ENCODE assay signal across 10 mouse cellular contexts in genomic region chr7:119859476-119859875, GRCm38 (mm10). TPM values are rescaled to one million over a fixed set of nuclear protein-coding genes. Genes with fewer than 3 reads are reported as not detected.
DNase-seq lines count a peak whose midpoint lies in the region; ATAC-seq and TF ChIP-seq lines count a peak whose summit lies in the region.
"Had no signal": no experiment of that assay in that cellular context is flagged by ENCODE, and none has a peak within 500 bp of the region (broad histone marks: within the 10 kb centered on the region; RNA-seq: fewer than 3 reads in every experiment).

No protein-coding gene starts in this region.

- TF ChIP-seq POLR2A in thymus, adult 2 months (IDR thresholded peaks at IDR 0.05; ENCODE audit: control insufficient read depth, extremely low read depth, insufficient read depth, low read length, poor library complexity) = no peak

- no peaks in the 10 kb centered on the region for H3K27me3 ChIP-seq in heart, embryonic 11.5 days (ENCODE audit: control insufficient read depth, insufficient read depth, low read length)
- H3K27me3 ChIP-seq in thymus, adult 2 months (ENCODE audit: control insufficient read depth, insufficient read depth, low read length) = no peaks in the 10 kb centered on the region
- H3K27me3 ChIP-seq: forebrain, embryonic 12.5 days; megakaryocyte, embryonic 14.5 days; stomach, embryonic 15.5 days had no signal

- no peak overlapping the region for H3K9ac ChIP-seq in heart, embryonic 11.5 days (ENCODE audit: low read depth, low read length)
- H3K9ac ChIP-seq: forebrain, embryonic 12.5 days; stomach, embryonic 15.5 days had no signal

- H3K36me3 ChIP-seq in heart, embryonic 11.5 days (ENCODE audit: control insufficient read depth, insufficient read depth, low read length) = peaks cover 2% of the 10 kb centered on the region
- H3K36me3 ChIP-seq in thymus, adult 2 months (ENCODE audit: control insufficient read depth, insufficient read depth, low read length) = peaks cover 20% of the 10 kb centered on the region
- H3K36me3 ChIP-seq: stomach, embryonic 15.5 days had no signal

- TF ChIP-seq CTCF in thymus, adult 2 months (IDR thresholded peaks at IDR 0.05; ENCODE audit: borderline replicate concordance, control insufficient read depth, extremely low read depth, insufficient read depth, low read length, poor library complexity) = no peak

- H3K9me3 ChIP-seq in heart, embryonic 11.5 days (replicated peaks; ENCODE audit: control insufficient read depth, low read length) = no peaks in the 10 kb centered on the region
- H3K9me3 ChIP-seq: forebrain, embryonic 12.5 days; megakaryocyte, embryonic 14.5 days; stomach, embryonic 15.5 days had no signal

- H3K27ac ChIP-seq in heart, embryonic 11.5 days (ENCODE audit: low read depth, low read length) = no peak overlapping the region
- no peak overlapping the region for H3K27ac ChIP-seq in thymus, adult 2 months (ENCODE audit: control insufficient read depth, insufficient read depth, low read length)
- H3K27ac ChIP-seq: forebrain, embryonic 12.5 days had no signal

- H3K4me1 ChIP-seq in heart, embryonic 11.5 days (ENCODE audit: control insufficient read depth, insufficient read depth, low read length) = peaks cover 24% of the 10 kb centered on the region
- peaks cover 5% of the 10 kb centered on the region for H3K4me1 ChIP-seq in thymus, adult 2 months (replicated peaks; ENCODE audit: control insufficient read depth, insufficient read depth, low read length)

- H3K4me2 ChIP-seq in heart, embryonic 11.5 days = no peak overlapping the region
- H3K4me2 ChIP-seq: forebrain, embryonic 12.5 days; stomach, embryonic 15.5 days had no signal

- H3K4me3 ChIP-seq in heart, embryonic 11.5 days (ENCODE audit: low read depth, low read length) = no peak overlapping the region
- no peak overlapping the region for H3K4me3 ChIP-seq in thymus, adult 2 months (ENCODE audit: control insufficient read depth, insufficient read depth, low read length)
- H3K4me3 ChIP-seq: forebrain, embryonic 12.5 days; megakaryocyte, embryonic 14.5 days; stomach, embryonic 15.5 days had no signal

- no peak for ATAC-seq in heart, embryonic 11.5 days (replicated peaks; ENCODE audit: insufficient number of reproducible peaks, low FRiP score, low TSS enrichment)
- ATAC-seq in inflammation-experienced regulatory T-cells, adult 6 months = no peak

- DNase-seq in heart, postnatal 4 days = peak; percentile 22
- peak; percentile 4 for DNase-seq in thymus, postnatal 0 days (ENCODE audit: low spot score)
- no peak for DNase-seq in thymus, adult 2 months
- peak; percentile 23 for DNase-seq in kidney, postnatal 14 days
- DNase-seq in layer of hippocampus, postnatal 25 days (ENCODE audit: extremely low spot score in 1 of 2, low spot score in 1 of 2) = no peak

- 81% methylated on average over 6 of the region's 6 CpGs for WGBS in heart, embryonic 11.5 days (ENCODE audit: insufficient replicate concordance)
- WGBS in thymus, adult 2 months = 82% methylated on average over 6 of the region's 6 CpGs

RNA-seq across cellular contexts. Expression of gene Lyrm1, which starts 36.2 kb away (rescaled TPM):
- 1 to 10 TPM; 4.9 to 5.0 TPM for total RNA-seq in heart, postnatal 4 days (2021)
- polyA plus RNA-seq in heart, embryonic 11.5 days (2014; fragmentation: Nextera tagmentation; extraction: Ambion mirVana) = 9.4 and 11.2 TPM in 2 replicates
- 10.6 and 10.7 TPM in 2 replicates for polyA plus RNA-seq in thymus, postnatal 0 days (2015; fragmentation: Nextera tagmentation; extraction: Ambion mirVana)
- 1.1 and 1.9 TPM in 2 replicates for polyA plus RNA-seq in thymus, adult 2 months (2012; rRNA removed)
- 10 to 100 TPM; 10.4 TPM for total RNA-seq in layer of hippocampus, postnatal 25 days (2021)
- 10 to 100 TPM; 16.8 to 26.1 (median 17.9) TPM for polyA plus RNA-seq in inflammation-experienced regulatory T-cells, adult 6 months (2017; shearing (Covaris generic))

RNA-seq across cellular contexts. Expression of gene Dcun1d3, which starts 36.6 kb away (rescaled TPM):
- total RNA-seq in heart, postnatal 4 days (2021) = 10 to 100 TPM; 13.9 to 15.9 TPM
- polyA plus RNA-seq in heart, embryonic 11.5 days (2014; fragmentation: Nextera tagmentation; extraction: Ambion mirVana) = 3.4 and 6.2 TPM in 2 replicates
- polyA plus RNA-seq in thymus, postnatal 0 days (2015; fragmentation: Nextera tagmentation; extraction: Ambion mirVana) = 6.5 TPM in 2 replicates
- 4.6 and 4.9 TPM in 2 replicates for polyA plus RNA-seq in thymus, adult 2 months (2012; rRNA removed)
- 10 to 100 TPM; 22.1 TPM for total RNA-seq in layer of hippocampus, postnatal 25 days (2021)
- 1 to 10 TPM; 5.8 to 10.0 (median 9.4) TPM for polyA plus RNA-seq in inflammation-experienced regulatory T-cells, adult 6 months (2017; shearing (Covaris generic))

Comparison
In these comparisons a context has a peak if more than half of its experiments do, and no peak if none do; other contexts are left out.
1. DNase-seq: peak in heart, postnatal 4 days (single experiment), thymus, postnatal 0 days (single experiment) and kidney, postnatal 14 days (single experiment); none in thymus, adult 2 months (single experiment) and layer of hippocampus, postnatal 25 days (0 of 2).